Mouse (Mus musculus): ENCODE measurements around the gene Ncoa3. TPM values are rescaled to one million over a fixed set of nuclear protein-coding genes. Genes with fewer than 3 reads are reported as not detected.

Gene Ncoa3
- total RNA-seq, 2 experiments from 2014 or later = 9.2 to 10.4 TPM

DNA sequence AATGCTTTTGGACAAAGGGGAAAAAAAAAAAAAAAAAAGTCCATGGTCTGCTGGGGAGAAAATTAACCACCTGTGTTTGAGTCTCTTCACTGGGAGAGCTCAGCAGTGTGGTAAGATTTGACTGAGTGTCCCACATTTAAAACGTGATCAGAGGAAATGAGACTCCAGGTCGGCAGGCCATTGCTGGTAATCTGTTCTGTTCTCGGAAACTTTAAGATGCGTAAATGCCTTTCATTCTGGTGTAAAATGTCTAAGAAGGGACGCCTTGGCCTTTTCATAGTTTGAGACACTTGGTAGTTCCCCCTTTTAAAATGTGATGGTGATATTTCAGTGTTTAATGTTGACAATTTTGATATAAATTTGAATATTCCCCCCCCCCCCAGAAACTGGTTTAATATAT, 7.8 kb downstream of the Ncoa3 start:
- ATAC-seq (replicated peaks; ENCODE audit: low FRiP score, poor library complexity, severe bottlenecking) = no peak

DNA sequence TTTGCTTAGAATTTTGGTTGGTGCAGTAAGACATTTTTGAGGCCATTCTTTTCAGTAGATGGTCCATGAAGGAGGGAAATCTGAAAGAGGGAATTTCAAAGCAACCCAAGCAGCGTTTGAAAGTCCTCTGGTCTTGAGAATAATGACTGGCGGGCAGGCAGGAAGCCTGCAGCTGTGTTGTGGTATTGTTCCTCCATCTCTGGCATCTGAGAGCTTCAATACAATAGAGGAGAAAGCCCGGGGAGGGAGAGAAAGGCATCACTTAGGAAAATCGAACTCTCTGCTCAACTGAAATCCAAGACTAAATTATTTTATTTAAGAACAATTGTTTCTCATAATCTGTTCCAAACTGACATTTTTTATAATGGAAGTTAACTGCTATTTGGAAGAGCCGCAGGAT, 8.3 kb downstream of the Ncoa3 start:
- no peak for ATAC-seq (replicated peaks; ENCODE audit: low FRiP score, poor library complexity, severe bottlenecking)

DNA sequence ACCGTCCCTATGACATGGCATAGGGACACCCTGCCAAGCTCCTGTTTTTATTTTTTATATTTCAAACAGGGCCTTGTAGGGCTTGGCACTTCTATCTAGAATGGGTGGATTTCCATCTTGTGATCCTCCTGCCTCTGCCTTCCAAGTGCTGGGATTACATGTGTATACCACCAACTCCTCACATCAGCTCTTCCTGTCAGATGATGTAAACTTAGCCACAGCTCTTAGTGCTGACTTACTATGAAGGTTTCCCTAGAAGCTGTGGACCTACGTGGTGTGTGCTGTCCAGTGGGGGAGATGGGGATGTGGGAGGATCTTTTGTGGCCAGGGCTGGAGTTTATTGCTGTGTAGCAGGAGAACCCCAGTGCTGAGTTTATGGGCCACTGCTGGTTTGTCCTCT, 8.9 kb downstream of the Ncoa3 start:
- ATAC-seq (replicated peaks; ENCODE audit: low FRiP score, poor library complexity, severe bottlenecking) = no peak

DNA sequence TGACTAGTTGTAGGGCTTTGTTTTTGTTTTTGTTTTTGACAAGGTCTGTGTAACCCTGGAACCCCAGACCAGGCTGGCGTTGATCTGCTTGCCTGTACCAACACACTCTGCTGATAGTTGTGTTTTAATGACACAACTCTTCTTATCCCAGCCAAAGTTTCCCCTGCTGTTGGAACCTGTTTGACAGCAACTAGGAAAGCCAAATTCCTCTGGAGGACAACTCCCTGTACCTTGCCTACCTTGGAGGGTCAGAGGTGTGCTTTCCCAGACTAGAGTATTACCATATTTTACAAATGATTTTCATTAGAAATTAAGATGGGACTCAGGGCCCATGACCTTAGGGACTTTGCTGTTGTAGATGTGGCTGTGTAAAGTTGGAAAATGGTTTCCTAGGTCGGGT, 9.3 kb downstream of the Ncoa3 start:
- ATAC-seq (replicated peaks; ENCODE audit: low FRiP score, poor library complexity, severe bottlenecking) = no peak

DNA sequence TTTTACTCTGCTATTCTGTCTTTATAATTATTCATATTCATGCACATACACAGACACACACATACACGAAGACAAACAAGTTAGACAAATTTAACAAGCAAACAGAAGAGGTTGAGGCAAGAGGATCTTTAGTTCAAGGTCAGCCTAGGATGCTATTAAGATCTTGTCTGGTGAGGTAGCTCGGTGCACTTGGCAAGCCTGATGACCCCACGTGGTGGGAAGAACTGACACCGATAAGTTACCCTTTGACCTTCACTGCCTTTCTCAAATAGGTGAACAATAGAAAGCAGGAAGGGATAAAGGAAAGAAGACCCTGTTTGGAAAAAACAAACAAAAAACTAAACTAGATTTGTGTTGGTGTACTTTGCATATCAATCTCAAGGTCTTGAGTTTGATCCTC, 10.0 kb downstream of the Ncoa3 start:
- no peak for ATAC-seq (replicated peaks; ENCODE audit: low FRiP score, poor library complexity, severe bottlenecking)

DNA sequence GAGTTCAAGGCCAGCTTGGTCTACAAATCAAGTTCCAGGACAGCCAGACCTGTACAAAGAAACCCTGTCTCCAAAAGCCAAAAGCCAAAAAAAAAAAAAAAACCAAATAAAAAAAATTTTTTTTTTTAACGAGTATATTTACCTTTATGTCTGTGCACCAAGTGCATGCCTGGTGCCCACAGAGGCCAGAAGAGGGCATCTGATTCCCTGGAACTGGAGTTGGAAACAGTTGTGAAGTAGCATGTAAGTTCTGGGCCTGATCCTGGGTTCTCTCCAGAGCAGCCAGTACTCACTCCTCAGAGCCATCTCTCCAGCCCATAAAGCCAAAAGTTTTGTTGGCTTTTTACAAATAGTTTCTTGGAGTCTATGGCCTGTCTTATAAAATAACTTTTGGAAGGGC, 10.6 kb downstream of the Ncoa3 start:
- no peak for ATAC-seq (replicated peaks; ENCODE audit: low FRiP score, poor library complexity, severe bottlenecking)

DNA sequence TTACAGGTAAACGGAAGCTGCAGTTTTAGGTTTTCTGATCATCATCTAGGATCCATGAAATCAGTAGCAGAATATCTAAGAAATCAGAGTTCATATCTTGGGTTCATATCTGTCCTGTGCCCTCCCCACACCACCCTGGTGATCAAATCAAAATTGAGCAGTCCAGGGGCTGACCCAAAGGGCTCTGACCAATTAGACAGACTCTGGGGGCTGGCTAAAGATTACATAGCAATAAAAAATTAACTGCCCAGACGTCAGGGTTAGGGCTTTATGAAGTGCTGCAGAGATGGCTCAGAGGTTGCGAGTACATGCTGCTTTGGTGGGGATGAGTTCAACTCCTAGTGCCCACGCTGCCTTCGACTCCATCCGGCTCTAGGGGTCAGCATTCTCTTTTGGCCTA, 14.6 kb downstream of the Ncoa3 start:
- ATAC-seq (replicated peaks; ENCODE audit: low FRiP score, poor library complexity, severe bottlenecking) = no peak

DNA sequence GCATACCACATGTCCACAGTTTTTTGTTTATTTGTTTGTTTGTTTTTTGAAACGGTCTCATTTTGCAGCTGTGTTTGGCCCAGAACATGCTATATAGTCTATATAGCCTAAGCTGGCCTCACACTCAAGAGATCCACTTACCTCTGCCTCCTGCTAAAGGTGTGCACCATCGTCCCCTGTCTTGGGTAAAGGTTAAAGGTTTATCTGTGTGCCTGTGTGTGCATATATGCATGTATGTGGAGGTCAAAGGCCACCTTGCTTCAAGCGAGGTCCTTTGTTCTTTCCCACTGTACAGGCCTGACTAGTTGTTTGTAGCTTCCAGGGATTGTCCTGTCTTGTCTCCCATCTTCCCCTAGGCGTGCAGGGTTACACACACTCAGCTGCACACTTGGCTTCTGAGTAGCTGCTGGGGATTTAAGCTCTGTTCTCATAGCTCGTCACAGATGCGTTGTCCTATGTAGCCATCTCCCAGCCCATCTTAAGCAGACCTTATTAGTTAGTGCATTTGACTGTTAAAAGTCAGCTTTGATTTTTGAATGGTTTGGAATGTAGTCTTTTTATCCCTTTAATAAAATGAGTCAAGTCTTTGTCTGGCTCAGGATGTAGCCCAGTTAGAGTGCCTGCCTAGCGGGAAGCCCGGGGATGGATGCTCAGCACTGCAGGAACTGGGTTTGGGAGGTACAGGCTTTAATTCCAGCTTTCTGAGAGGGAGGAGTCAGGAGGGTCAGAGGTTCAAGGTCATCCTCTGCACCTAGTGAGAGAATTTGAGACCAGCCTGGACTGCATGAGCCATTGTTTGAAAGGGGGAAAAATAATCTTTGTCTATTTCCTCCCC, 16.3 kb downstream of the Ncoa3 start:
- no peak for ATAC-seq (replicated peaks; ENCODE audit: low FRiP score, poor library complexity, severe bottlenecking)

DNA sequence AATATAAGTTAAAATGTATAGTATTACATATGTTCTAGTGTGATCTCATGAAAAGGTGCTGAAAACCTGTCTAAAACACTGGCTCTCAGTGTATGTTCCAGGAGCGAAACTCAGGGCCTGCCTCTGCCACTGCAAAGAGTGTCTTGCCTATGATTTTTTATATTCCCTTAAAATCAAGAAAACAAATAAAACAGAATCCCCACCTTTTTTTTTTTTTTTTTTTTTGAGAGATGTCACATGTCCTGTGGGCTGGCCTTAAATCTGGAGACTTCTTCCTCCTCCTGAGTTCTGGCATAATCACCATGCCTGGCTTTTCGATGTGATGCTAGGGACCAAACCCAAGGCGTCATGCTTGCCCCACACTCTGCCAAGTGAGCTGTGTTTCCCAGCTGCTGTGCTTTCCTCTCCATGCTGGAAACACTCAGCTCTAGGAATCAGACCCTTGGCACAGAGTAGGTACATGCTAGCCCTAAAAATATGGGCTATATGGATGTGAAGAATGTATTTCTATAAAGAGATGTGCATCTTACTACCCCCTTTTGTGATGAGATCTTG, 17.0 kb downstream of the Ncoa3 start:
- ATAC-seq (replicated peaks; ENCODE audit: low FRiP score, poor library complexity, severe bottlenecking) = no peak

DNA sequence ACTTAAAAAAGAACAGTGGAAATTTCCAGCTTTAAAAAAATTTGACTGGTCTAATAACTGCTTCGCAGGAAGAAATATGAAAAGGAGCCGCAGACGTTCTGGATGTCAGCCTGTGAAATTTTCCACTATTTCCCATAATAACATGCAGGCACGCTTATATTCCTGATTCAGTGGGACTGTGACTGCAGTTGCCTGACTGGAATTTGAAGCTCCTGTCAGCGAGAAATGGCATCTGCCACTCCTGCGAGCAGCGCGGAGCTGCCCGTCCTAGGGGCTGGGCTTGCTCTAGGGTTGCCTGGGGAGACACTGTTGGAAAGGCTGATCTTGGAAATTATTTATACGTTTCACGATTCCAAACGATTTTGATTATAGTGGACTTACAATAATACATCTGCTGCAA, 17.9 kb downstream of the Ncoa3 start:
- no peak for ATAC-seq (replicated peaks; ENCODE audit: low FRiP score, poor library complexity, severe bottlenecking)

DNA sequence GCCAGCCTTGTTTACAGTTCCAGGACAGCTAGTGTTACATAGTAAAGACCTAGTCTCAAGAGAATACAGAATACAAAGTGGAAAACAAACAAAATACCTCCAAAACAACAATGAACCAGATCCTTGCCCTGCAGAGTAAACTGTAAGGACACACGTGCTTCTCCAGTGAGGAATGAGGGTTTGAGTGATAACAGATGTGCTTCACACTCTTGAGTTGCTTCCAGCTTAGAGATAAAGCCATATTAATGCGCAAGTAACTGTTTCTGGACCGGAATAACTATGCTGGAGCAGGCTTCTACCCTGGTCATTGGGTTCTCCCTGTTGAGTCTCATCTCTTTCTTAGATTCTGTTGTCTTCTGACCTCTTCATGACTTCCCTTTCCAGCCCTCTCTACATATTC, 19.0 kb downstream of the Ncoa3 start:
- no peak for ATAC-seq (replicated peaks; ENCODE audit: low FRiP score, poor library complexity, severe bottlenecking)

DNA sequence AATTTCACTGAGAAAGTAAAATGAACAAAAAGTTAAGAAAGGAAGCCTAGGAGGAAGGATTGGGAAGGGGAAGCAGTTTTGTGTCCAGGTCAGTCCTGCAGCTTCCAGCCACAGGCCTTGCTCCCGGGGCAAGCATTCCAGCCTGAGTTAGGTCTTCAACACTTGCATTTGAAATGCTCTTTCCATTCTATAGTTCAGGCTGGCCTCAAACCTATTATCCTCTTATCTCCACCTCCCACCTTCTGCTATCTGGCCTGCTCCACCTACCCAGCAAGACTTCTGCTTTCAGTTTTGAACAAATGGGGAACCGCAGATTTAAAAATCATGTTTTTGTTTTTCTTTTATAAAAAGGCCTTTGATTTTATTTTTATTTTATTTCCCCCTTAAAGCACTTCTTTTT, 19.7 kb downstream of the Ncoa3 start:
- no peak for ATAC-seq (replicated peaks; ENCODE audit: low FRiP score, poor library complexity, severe bottlenecking)

DNA sequence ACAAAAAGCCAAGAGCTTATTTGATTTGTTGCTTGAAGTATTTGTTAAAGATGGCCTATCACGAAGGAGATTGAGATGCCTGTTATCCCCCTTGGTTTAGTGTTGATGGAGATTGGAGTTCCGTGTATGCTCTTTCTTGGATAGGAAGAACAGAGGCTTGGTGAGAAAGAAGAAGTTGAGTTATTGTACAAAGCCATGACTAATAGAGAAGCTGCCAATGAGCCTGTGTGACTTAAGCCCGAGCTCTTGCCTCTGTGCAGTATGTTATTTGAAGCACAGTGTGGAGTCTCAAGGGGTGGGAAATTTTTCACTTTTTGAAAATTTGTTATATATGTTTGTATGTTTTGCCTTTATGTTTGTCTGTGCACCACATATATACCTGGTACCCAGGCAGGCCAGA, 26.3 kb downstream of the Ncoa3 start:
- ATAC-seq (replicated peaks; ENCODE audit: low FRiP score, poor library complexity, severe bottlenecking) = no peak

DNA sequence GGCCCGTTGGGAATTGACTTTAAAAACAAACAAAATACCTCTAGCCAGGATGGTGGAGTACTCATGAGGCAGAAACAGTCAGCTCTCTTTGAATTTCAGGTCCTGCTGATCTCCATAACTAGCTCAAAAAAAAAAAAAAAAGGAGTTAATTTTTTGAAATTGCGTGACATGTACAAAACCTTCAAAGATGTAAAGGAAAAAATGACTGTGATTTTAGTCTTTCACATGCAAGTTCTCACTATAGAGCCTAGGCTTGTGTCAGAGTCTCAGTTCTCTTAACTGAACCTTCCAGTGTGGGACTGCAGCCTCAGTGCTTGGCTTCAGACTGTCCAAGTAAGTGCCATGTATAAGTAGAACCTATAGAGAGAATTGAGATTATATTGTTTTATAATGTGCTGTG, 27.6 kb downstream of the Ncoa3 start:
- no peak for ATAC-seq (replicated peaks; ENCODE audit: low FRiP score, poor library complexity, severe bottlenecking)

DNA sequence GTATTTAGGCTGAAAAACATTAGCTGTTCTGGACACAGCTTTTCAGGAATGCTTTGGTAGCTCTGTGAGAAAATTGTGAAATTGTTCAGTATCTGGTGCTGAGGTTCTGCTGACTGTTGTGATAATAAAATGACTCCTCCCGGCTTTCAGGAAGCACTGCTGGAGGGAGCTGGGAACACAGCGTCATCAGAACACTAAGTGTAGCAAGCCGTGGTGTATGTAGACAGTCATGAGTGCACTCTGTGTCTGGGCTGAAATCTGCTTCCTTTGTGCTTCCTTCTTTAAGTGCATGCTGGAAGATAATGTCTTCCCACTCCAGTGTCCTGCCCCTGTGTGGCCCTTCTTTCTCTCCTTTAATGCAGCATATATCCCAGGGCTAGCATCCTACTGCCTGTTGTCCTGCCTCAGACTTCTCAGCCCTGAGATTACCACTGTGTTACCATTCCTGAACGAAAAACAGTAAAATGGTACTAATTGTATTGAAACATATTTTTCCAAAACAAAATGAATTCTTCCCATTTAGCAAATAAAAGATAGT, 28.7 kb downstream of the Ncoa3 start:
- no peak for ATAC-seq (replicated peaks; ENCODE audit: low FRiP score, poor library complexity, severe bottlenecking)

DNA sequence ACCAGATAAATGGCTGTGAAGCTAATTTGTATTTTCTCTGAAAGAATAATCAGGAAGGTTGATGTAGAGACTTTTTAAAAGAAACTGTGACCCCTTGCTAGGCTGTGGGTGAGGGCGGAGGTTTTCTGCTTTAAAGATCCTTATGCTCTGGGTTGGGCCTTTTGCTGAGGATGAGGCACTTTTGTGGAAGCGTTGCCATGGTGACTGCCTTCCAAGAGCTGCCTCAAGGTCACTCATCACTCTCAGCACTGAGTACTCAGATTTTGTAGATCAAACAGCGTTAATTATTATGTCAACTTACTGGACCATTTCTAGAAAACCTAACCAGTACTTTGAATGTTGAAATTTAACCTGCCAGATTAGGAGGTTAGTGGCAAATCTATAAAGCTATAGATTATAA, 29.2 kb downstream of the Ncoa3 start:
- no peak for ATAC-seq (replicated peaks; ENCODE audit: low FRiP score, poor library complexity, severe bottlenecking)

DNA sequence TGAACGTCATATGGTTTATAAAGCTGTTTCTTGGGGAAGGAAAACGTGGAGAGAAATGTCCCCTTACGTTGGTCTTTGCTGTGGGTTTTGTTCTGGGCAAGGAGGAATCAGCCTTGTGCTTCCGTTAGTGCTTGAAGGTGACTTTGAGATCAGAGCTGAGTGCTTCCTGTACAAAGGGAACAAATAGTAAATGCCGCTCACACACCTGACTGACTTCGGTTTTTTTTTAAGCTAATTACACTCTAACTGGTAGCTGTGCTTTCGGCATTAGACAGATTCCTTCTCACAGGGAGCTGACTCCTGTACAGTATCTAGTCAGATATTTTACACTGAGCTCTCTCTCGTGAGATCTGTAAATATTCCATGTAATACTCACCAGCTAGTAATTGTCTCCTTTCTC, 29.9 kb downstream of the Ncoa3 start:
- ATAC-seq (replicated peaks; ENCODE audit: low FRiP score, poor library complexity, severe bottlenecking) = no peak

DNA sequence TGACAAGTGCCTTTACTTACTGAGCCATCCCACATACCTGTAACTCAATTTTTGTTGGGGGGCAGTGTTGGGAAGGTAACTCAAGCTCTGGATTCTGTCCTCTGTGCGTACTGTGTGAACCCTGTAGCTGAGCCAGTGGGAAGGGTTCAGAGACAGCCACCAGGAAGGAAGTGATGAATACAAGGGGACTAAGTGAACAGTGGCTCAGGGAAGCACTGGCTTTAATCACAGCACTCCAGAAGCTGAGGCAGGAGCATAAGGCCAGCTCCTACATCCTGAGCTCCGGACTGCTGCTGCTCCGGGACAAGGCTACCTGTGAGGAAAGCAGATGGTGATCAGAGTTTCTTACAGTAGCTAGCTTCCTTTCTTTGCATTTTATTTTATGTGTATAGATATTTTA, 31.6 kb downstream of the Ncoa3 start:
- ATAC-seq (replicated peaks; ENCODE audit: low FRiP score, poor library complexity, severe bottlenecking) = no peak

DNA sequence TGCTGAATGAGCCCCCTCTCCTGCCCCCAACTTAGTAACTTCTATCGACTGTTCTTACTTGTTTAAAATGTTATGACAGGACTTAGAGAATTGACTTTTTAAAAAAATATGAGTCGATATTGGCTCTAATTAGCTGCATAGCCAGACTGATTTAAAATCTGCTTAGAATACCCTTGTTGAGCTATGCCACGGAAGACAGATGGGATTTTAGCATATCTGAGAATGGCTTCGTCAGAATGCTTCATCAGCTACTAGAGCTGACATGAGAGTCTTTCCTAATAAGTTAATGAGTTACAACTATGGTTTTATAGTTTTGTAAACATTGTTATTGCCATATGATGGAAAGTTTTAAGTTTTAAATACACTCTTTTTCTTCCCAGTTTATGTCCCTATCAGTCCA, 32.2 kb downstream of the Ncoa3 start:
- ATAC-seq (replicated peaks; ENCODE audit: low FRiP score, poor library complexity, severe bottlenecking) = no peak

DNA sequence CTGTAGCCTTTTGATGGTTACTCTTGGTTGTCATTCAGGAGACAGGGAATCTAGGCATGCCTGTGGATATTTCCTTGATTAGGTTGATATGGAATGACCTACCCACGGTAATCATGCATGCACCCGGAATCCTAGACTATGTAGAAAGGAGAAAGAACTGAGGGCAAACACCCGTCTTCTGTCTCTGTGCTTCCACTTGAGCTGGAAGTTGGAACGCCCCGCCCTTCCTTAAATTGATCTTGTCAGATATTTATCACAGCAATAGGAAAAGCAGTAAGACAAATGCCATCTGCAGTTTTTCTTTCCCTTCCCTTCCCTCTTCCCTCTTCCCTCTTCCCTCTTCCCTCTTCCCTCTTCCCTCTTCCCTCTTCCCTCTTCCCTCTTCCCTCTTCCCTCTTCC, 33.5 kb downstream of the Ncoa3 start:
- no peak for ATAC-seq (replicated peaks; ENCODE audit: low FRiP score, poor library complexity, severe bottlenecking)

DNA sequence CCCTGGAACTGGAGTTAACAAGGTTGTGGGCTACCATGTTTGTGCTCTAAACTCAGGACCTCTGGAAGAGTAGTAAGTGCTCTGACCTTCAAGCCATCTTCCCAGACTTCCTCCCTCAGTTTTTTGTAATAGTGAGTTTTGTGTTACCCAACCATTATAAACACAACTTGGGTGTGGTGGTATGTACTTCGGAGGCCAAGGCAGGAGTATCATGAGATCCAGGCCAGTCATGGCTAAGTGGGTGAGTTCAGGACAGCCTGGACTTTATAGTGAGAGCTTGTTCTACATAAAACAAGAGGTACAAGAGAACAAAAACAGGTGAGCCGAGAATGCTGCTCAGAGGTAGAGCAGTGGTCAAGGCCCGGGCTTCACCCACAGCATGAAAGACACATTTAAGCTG, 35.4 kb downstream of the Ncoa3 start:
- ATAC-seq (replicated peaks; ENCODE audit: low FRiP score, poor library complexity, severe bottlenecking) = no peak

DNA sequence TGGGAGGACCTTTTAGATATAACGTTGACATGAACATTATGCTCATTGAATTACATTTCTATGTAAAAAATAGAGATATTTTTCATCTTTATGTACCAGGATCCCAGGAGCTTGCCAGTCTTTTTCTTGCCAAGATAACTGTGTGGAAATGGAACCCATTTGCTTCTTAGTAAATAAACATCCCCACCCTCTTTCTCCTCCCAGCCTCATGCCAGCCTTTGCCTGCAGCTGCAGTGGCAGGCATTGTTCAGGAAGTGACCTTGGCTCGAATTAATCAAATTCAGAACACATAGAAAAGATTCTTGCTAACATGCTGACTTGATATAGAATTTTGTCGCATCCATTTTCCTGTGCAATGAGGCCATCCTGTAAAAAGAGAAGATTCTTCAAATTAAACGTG, 36.8 kb downstream of the Ncoa3 start:
- ATAC-seq (replicated peaks; ENCODE audit: low FRiP score, poor library complexity, severe bottlenecking) = no peak

Measured in erythroblast, adult 5-6 weeks (primary cell).